Mouse (Mus musculus) layer of hippocampus, adult 18-20 months (tissue): Measurements from ENCODE around the gene Gusb. TPM values are rescaled to one million over a fixed set of nuclear protein-coding genes. Genes with fewer than 3 reads are reported as not detected.

ENCODE experiments used
- DNase-seq, 2 experiments: peaks; one replicate each; pipeline ENCODE4 v3.0.0; 2022; ENCODE audit warnings: low spot score in 2 of 2
- total RNA-seq, 2 experiments: library from RNA; stranded (reverse); gene quantifications; 2 replicates each; pipeline ENCODE4 v1.2.3; 2021

The Gusb gene
- total RNA-seq, 2 experiments from 2014 or later, result 9.6 to 13.0 TPM

GRCm38 (mm10) chr5:130027134-130027533 is 24.3 kb upstream of the Gusb start:
- no peak for DNase-seq

GRCm38 (mm10) chr5:130023767-130024539 is 21.1 kb upstream of the Gusb start:
- peak; percentile 46 to 79 for DNase-seq

DNA sequence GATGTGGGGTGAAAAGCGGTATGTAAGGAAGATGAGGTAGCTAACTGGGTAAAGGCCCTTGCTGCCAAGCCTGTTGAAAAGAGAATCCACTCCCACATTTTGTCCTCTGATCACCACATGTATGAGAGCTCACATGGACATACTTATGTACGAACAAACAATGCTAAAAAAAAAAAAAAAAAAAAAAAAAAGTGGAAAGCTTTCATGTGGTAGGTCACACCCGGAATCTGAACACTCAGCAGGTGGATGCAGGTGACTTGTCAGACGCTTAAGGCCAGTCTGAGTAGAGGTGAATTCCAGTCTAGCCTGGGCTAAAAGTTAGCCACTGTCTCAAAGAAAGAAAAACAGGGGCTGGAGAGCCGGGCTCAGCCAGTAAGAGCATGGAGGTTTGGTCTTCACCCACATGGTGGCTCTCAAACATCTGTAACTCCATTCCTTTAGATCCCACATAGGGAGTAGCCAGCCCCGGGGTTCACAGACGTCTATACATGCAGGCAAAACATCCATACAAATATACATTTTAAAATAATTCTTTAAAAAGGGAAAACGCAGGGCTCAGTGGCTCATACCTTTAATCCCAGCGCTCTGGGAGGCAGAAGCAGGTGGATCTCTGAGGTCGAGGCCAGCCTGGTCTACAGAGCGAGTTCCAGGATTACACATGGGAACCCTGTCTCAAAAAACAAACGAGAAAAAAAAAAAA is 20.4 kb upstream of the Gusb start:
- no peak for DNase-seq

DNA sequence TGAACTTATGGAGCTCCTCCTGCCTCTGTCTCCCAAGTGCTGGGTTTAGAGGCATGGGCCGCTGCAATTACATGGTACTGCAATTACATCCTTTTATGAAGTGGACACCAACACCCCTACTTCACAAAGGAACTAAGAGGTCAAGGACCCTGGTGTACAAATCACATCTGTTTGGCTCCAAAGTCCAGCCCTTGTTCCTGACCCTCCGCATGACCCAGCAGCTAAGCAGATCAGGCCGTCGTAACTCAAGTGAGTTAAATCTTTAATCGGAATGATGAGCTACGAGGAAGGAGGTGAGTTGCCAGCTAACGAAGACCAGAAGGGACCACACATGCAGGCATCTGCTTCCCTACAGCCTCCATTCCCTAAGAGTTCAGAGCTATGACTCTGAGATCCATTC is 19.5 kb upstream of the Gusb start:
- no peak for DNase-seq

GRCm38 (mm10) chr5:130021361-130021966 is 18.6 kb upstream of the Gusb start:
- no peak for DNase-seq

- no peak for DNase-seq
Observed at GRCm38 (mm10) chr5:130019461-130019860, 16.6 kb upstream of the Gusb start.

- DNase-seq, result no peak
Observed at GRCm38 (mm10) chr5:130015104-130015503, 12.3 kb upstream of the Gusb start.

DNA sequence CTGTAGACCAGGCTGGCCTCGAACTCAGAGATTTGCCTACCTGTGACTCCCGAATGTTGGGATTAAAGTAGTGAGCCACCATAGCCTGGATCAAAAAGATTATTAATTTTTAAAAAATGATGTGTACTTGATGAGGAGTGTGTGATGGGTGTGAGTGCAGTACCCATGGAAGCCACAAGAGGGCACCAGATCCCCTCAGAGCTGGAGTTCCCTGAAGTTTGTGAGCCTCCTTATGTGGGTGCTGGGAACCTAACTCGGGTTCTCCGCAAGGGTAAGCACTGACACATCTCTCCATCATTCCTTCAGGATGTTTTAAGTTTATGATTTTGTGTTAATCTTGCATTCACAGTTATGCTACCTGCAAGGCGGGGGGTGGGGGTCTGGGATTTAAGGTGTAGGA is 8.1 kb upstream of the Gusb start:
- DNase-seq, result no peak

- DNase-seq, result no peak
Observed at GRCm38 (mm10) chr5:130009784-130010183, 6.9 kb upstream of the Gusb start.

DNA sequence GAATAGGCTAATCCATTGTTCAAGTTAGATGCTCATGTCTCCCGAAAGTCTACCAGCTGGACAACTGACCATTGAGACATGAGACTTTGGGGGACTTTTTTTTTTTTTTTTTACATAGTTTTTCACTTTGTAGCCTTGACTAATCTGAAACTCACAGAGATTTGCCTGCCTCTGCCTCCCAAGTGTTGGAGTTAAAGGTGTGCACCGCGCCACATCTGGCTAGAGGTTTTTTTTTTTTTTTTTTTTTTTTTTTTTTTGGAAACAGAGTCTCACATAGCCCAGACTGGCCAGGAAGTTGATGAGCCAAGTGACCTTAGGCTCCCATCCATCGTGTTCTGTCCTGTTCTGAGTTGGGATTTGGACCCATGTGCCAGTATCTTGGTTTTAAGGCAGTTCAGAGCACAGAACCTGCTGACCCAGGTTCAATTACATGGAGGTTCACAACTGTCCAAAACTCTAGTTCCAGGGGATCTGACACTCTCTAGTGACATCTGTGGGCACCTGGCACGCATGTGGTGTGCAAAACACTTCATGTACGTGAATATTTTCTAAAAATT is 5.3 kb upstream of the Gusb start:
- no peak for DNase-seq

GRCm38 (mm10) chr5:130007344-130007743 is 4.5 kb upstream of the Gusb start:
- DNase-seq, result no peak

DNA sequence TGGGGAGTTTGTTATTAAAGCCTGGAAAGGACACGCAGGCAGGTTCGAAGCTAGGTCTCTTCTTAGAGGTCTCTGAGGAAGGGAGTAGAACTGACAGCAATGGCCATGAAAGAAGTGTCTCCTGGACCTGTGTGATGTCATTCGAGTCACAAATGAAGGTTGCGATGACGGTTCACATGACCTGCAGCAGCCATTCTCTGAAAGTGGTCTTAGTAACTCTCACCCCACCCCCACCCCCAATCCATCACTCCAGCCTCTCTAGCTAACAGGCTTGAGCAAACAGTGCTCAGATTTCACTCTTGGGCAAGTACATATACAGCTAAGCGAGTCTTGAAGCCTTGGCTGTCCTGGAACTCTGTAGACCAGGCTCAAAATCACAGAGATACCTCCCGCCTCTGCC is 380 bp upstream of the Gusb start:
- DNase-seq, result no peak

DNA sequence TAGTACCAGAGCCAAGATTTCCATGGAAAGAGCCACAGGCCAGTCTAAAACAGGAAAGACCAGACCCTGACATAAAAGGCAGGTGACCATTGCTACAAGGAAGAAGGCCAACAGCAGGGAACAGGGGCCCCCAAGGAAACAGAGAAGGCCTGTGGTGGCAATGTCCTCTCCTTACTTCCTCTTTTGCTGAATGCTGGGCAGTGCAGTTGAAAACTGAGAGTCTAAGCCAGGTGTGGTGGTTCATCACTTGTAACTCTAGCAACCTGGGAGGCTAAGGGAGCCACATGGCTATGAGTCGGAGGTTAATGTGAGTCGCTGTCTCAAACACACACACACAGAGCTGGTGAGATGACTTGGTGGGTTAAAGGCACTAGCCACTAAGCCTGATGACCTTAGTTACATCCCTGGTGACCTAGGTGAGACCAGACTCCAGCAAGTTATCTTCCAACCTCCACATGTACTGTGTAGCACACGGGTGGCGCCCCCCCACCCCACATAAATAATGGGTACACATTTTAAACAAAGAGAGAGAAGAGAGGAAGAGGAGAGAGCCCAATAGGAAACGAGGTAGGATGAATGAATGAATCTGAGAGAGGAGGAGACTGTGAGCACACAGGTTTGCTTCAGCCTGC is 1.4 kb downstream of the Gusb start:
- no peak for DNase-seq

DNA sequence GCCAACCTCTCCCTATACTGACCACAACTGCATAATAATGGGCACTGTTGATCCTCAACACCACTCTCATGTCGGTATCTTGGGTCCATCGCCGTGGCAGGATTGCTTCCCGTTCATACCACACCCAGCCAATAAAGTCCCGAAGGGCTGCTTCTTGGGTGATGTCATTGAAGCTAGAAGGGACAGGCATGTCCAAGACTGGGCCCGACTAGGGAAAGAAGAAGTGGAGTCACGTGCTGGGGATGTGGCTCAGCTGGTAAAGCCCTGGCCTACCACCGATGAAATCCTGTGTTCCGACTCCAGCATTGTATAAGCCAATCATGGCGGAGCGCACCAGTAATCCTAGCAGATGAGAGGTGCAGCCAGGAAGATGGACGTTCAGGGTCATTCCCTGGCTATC is 2.1 kb downstream of the Gusb start:
- DNase-seq, result no peak

GRCm38 (mm10) chr5:129999097-129999496 is 3.8 kb downstream of the Gusb start:
- peak in 1 of 2 experiments; percentile 60 for DNase-seq

GRCm38 (mm10) chr5:129997700-129998099 is 5.1 kb downstream of the Gusb start:
- no peak for DNase-seq

DNA sequence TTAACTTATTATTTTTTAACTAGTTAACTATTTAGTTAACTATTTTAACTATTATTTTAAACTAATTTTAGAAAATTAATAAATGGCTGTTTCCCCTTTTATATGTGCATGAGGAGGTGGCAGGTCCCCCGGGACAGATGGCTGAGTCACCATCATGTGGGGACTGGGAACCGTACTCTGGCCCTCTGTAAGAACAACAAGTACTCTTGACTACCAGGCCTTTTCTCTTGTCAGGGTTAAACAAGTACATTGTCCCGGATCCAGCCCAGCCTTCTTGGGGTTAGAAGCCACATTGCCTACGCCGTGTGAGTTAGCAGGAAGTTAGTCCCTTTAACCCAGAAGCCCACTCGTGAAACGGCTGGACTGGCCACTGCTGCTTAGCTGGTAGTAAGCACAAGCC is 7.9 kb downstream of the Gusb start:
- DNase-seq, result no peak

DNA sequence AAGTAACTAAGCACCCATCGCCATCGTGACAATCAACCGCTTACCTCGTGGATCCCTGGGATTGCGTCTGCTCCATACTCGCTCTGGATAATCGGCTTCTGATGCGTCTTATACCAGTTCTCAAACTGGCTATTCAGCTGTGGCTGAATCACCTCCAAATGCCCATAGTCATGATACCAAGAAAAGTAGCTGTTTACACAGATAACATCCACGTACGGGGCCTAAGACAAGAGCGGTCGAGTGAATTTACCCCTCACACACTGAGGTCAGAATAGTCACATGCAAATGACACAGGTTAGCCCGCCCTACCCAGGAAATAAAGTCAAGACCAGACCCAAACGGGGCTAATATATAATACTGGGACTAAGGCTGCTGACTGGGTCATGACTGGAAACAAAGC is 9.5 kb downstream of the Gusb start:
- no peak for DNase-seq

GRCm38 (mm10) chr5:129991898-129992297 is 11.0 kb downstream of the Gusb start:
- DNase-seq, result no peak

DNA sequence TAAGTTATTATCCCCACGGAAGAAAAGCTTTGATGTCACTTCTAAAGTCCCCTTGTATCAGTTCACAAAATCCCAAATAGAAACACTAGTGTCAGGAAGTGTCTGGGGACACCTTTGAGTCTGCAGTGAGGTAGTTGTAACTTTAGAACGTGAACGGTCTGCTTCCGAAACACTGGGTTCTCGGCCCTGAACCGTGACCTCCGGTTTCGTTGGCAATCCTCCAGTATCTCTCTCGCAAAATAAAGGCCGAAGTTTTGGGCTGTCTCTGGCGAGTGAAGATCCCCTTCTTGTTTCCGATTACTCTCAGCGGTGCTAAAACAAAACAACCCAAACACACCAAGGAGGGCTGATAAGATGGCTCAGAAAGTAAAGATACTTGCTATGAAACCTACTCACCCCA is 13.5 kb downstream of the Gusb start:
- DNase-seq, result no peak

- no peak for DNase-seq
Observed at GRCm38 (mm10) chr5:129980216-129980615, 22.6 kb downstream of the Gusb start.

GRCm38 (mm10) chr5:129978608-129979007 is 24.2 kb downstream of the Gusb start:
- DNase-seq, result no peak
